Comparison of ENCODE assay signal across 20 mouse cellular contexts in genomic region chr1:91875042-91875720, GRCm38 (mm10).
DNase-seq lines count a peak whose midpoint lies in the region; ATAC-seq and TF ChIP-seq lines count a peak whose summit lies in the region.
"Had no signal": no experiment of that assay in that cellular context is flagged by ENCODE, and none has a peak within 500 bp of the region (broad histone marks: within the 10 kb centered on the region; RNA-seq: fewer than 3 reads in every experiment).

No protein-coding gene starts in this region.

- H3K27ac ChIP-seq in heart, postnatal 0 days (ENCODE audit: low read depth): no peak overlapping the region
- H3K27ac ChIP-seq in heart, adult 2 months: no peak overlapping the region
- no peak overlapping the region for H3K27ac ChIP-seq in lung, embryonic 16.5 days (ENCODE audit: low read length)
- H3K27ac ChIP-seq: embryonic facial prominence, embryonic 12.5 days; forebrain, embryonic 10.5 days; heart, embryonic 15.5 days; hindbrain, embryonic 10.5 days; hindbrain, embryonic 15.5 days; liver, embryonic 14.5 days; midbrain, embryonic 12.5 days; neural tube, embryonic 13.5 days had no signal

- H3K36me3 ChIP-seq in heart, postnatal 0 days (replicated peaks; ENCODE audit: control insufficient read depth, insufficient read depth, low read length): no peaks in the 10 kb centered on the region
- H3K36me3 ChIP-seq in heart, adult 2 months (ENCODE audit: control insufficient read depth, insufficient read depth, low read length): no peaks in the 10 kb centered on the region
- H3K36me3 ChIP-seq in lung, embryonic 16.5 days (ENCODE audit: control insufficient read depth, insufficient read depth, low read length): no peaks in the 10 kb centered on the region
- H3K36me3 ChIP-seq: embryonic facial prominence, embryonic 12.5 days; forebrain, embryonic 10.5 days; heart, embryonic 15.5 days; hindbrain, embryonic 10.5 days; hindbrain, embryonic 15.5 days; midbrain, embryonic 12.5 days; neural tube, embryonic 13.5 days had no signal

- no peak overlapping the region for H3K4me2 ChIP-seq in heart, postnatal 0 days (ENCODE audit: low read depth, low read length)
- H3K4me2 ChIP-seq in lung, embryonic 16.5 days (ENCODE audit: low read depth, low read length): no peak overlapping the region
- H3K4me2 ChIP-seq: embryonic facial prominence, embryonic 12.5 days; heart, embryonic 15.5 days; hindbrain, embryonic 15.5 days; midbrain, embryonic 12.5 days; neural tube, embryonic 13.5 days had no signal

- H3K9me3 ChIP-seq in heart, postnatal 0 days (replicated peaks; ENCODE audit: control insufficient read depth, low read length): no peaks in the 10 kb centered on the region
- no peaks in the 10 kb centered on the region for H3K9me3 ChIP-seq in lung, embryonic 16.5 days (ENCODE audit: control insufficient read depth, low read length)
- H3K9me3 ChIP-seq: embryonic facial prominence, embryonic 12.5 days; forebrain, embryonic 10.5 days; heart, embryonic 15.5 days; hindbrain, embryonic 10.5 days; hindbrain, embryonic 15.5 days; midbrain, embryonic 12.5 days; neural tube, embryonic 13.5 days had no signal

- H3K79me2 ChIP-seq in heart, adult 2 months (replicated peaks; ENCODE audit: control insufficient read depth, insufficient read depth, low read length): no peaks in the 10 kb centered on the region

- intact Hi-C loops in heart, adult 2 months (cut with DNase I): loop anchor here (2.0 kb wide), 2 partner anchors 274 to 300 kb away; no protein-coding TSS in a partner anchor

- H3K27me3 ChIP-seq in heart, postnatal 0 days (ENCODE audit: control insufficient read depth, insufficient read depth, low read length): no peaks in the 10 kb centered on the region
- H3K27me3 ChIP-seq in heart, adult 2 months (ENCODE audit: control insufficient read depth, insufficient read depth, low read length): no peaks in the 10 kb centered on the region
- H3K27me3 ChIP-seq in lung, embryonic 16.5 days (ENCODE audit: control insufficient read depth, insufficient read depth, low read depth, low read length): no peaks in the 10 kb centered on the region
- H3K27me3 ChIP-seq: embryonic facial prominence, embryonic 12.5 days; heart, embryonic 15.5 days; hindbrain, embryonic 15.5 days; midbrain, embryonic 12.5 days; neural tube, embryonic 13.5 days; Patski had no signal

- WGBS in heart, postnatal 0 days: 65% methylated on average over 7 of the region's 7 CpGs
- WGBS in heart, adult 2 months: 51% methylated on average over 7 of the region's 7 CpGs
- 69% methylated on average over 7 of the region's 7 CpGs for WGBS in lung, embryonic 16.5 days

- peak; percentile 92 for DNase-seq in heart, adult 11 months
- no peak for DNase-seq in heart, adult 9 months (ENCODE audit: low spot score in 2 of 2)
- peak; percentile 15 for DNase-seq in heart, postnatal 0 days (ENCODE audit: low spot score)
- DNase-seq in heart, adult 2 months: no peak
- DNase-seq in lung, postnatal 36 days: no peak
- DNase-seq in spleen, postnatal 10 days (ENCODE audit: low spot score in 2 of 2): no peak
- DNase-seq: right cerebral cortex, postnatal 25 days had no signal

- TF ChIP-seq POLR2A in heart, adult 2 months (IDR thresholded peaks at IDR 0.05; ENCODE audit: insufficient read depth, low read depth, low read length): no peak

- TF ChIP-seq CTCF in heart, postnatal 0 days (IDR thresholded peaks at IDR 0.05; ENCODE audit: low read depth): no peak
- no peak; the same call in 1 of the 2 replicates for TF ChIP-seq CTCF in heart, adult 2 months (IDR thresholded peaks at IDR 0.05)

- peaks cover 6% of the 10 kb centered on the region for H3K4me1 ChIP-seq in heart, postnatal 0 days (ENCODE audit: control insufficient read depth, insufficient read depth)
- peaks cover 2% of the 10 kb centered on the region for H3K4me1 ChIP-seq in heart, adult 2 months (ENCODE audit: control insufficient read depth, insufficient read depth, low read length)
- H3K4me1 ChIP-seq in lung, embryonic 16.5 days (replicated peaks; ENCODE audit: control insufficient read depth, insufficient read depth, low read length): peaks cover 19% of the 10 kb centered on the region
- H3K4me1 ChIP-seq: hindbrain, embryonic 15.5 days had no signal

- no peak for TF ChIP-seq EP300 in heart, postnatal 0 days (IDR thresholded peaks at IDR 0.05; ENCODE audit: low read depth)
- no peak for TF ChIP-seq EP300 in heart, adult 2 months (IDR thresholded peaks at IDR 0.05; ENCODE audit: insufficient read depth, low read depth, low read length)

- H3K4me3 ChIP-seq in heart, postnatal 0 days (ENCODE audit: low read depth, low read length): no peak overlapping the region
- H3K4me3 ChIP-seq in heart, adult 2 months: no peak overlapping the region
- no peak overlapping the region for H3K4me3 ChIP-seq in lung, embryonic 16.5 days (ENCODE audit: low read length)
- H3K4me3 ChIP-seq: embryonic facial prominence, embryonic 12.5 days; forebrain, embryonic 10.5 days; heart, embryonic 15.5 days; hindbrain, embryonic 10.5 days; hindbrain, embryonic 15.5 days; midbrain, embryonic 12.5 days; neural tube, embryonic 13.5 days had no signal

- ATAC-seq in heart, postnatal 0 days (ENCODE audit: insufficient read depth, low read depth): peak; percentile 18; the same call in 1 of the 2 replicates
- ATAC-seq in lung, embryonic 16.5 days (ENCODE audit: low read depth): peak; percentile 51
- ATAC-seq in neutrophil, adult 5-6 weeks (ENCODE audit: extremely low read depth, insufficient number of reproducible peaks, low FRiP score, poor library complexity, severe bottlenecking): 0 out of 2 replicates have a peak, but pooled peaks have one; percentile 5
- ATAC-seq: forebrain, embryonic 16.5 days; inflammation-experienced regulatory T-cells, adult 6 months; Patski had no signal

- no peak overlapping the region for H3K9ac ChIP-seq in heart, postnatal 0 days (replicated peaks; ENCODE audit: low read depth, low read length)
- H3K9ac ChIP-seq in heart, adult 2 months (ENCODE audit: low read depth, low read length): no peak overlapping the region
- H3K9ac ChIP-seq in lung, embryonic 16.5 days (ENCODE audit: low read length): no peak overlapping the region
- H3K9ac ChIP-seq: embryonic facial prominence, embryonic 12.5 days; heart, embryonic 15.5 days; hindbrain, embryonic 15.5 days; liver, embryonic 14.5 days; midbrain, embryonic 12.5 days; neural tube, embryonic 13.5 days had no signal

Comparison
In these comparisons a context has a peak if more than half of its experiments do, and no peak if none do; other contexts are left out.
1. DNase-seq: peak in heart, adult 11 months (single experiment) and heart, postnatal 0 days (single experiment); none in heart, adult 9 months (0 of 2), heart, adult 2 months (0 of 2), lung, postnatal 36 days (single experiment) and spleen, postnatal 10 days (0 of 2).
2. Peak in every context shown above with its lines, with median percentiles within 50 percentile points of each other: ATAC-seq.